Mouse (Mus musculus): ENCODE results near the gene Epha3. TPM values are rescaled to one million over a fixed set of nuclear protein-coding genes. Genes with fewer than 3 reads are reported as not detected.

The Epha3 gene
- polyA plus RNA-seq, 1 experiment from 2014 or later, result not detected

DNA sequence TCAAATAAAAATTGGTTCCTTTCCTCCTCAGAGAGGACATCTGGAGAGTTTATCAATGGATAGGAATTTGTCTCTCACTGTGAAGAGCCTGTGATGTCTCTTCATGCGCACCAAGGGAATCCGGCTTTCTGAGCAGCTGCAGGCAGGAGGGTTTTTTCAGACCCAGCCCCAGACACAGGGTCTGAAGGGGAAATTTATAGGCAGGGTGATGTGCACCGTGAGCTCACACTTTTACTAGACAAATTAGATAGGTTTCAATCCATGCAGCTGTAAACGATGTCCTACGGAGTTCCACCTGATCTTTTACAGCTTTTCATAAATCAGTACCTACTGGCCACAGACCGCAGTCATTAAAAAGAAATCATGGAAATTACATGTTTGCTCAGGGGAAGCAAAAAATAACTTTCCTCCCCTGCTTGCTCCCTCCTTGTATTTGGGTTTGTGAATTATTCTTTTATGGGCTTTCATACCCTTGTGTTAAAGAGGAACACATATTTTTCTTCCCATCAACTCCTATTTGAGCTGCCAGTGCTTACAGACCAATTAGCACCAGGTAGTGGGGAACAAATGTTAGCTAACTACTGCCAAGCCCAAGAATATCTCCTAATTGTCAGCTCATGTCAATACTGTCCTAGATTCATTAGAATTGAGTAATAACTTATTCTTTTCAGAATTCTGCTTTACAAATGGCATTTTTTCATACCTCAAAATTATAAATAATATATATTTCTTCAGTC lies 307.4 kb downstream of the Epha3 start:
- Histone ChIP-seq H3K36me3 (ENCODE audit: inconsistent target) (no peaks in the 10 kb centered on the region), H3K27ac (no peak overlapping the region), H3K79me2 (ENCODE audit: inconsistent target) (no peaks in the 10 kb centered on the region), H3K4me3 (ENCODE audit: inconsistent target) (no peak overlapping the region)
- 81% methylated on average over 6 of the region's 6 CpGs for WGBS (ENCODE audit: missing documents)

DNA sequence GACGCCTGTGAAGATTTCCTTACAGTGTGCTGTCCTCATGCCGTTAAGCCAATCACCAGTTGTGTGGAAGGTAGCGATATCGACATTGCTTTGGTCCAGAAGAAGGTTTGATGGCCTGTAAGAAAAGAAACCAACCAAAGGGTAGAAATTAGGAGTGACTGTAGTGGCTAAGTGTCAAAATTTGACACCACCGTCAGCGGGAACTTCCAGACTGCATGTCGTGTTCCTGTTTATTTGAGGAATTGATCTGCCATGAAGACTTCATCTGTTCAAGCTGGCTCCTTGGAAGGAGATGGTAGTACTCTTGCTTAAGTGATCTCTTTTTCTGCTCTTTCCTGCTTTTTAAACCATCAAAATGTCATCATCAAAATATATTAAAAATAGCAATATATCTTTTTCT lies 311.4 kb downstream of the Epha3 start:
- no peaks in the 10 kb centered on the region for H3K79me2 ChIP-seq (ENCODE audit: inconsistent target)
- WGBS (ENCODE audit: missing documents), result 90% methylated on average over 7 of the region's 7 CpGs

DNA sequence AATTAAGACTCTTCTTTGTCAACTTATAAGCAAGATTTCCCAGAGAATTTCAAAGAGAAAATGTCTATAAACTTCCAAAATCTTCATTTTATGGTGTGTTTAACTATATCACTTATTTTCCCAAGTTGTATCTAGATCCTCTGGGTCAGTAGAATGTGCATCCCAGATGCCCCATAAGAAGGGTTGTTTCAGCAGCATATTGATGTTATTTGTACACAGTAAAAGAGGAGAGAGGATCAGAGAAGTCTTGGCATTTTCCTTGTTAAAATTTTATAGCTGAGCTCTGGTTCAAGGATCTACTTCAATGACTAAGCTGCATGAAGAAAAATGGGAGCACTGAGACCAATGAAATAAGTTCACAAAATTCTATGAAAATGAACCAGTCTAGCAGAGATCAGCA lies 324.5 kb downstream of the Epha3 start:
- H3K4me3 ChIP-seq (ENCODE audit: inconsistent target), result no peak overlapping the region
- no peaks in the 10 kb centered on the region for H3K36me3 ChIP-seq (ENCODE audit: inconsistent target)
- no peaks in the 10 kb centered on the region for H3K79me2 ChIP-seq (ENCODE audit: inconsistent target)
- H3K27ac ChIP-seq, result no peak overlapping the region

More for the DNA sequence above, 311.4 kb downstream of the Epha3 start:
- Histone ChIP-seq H3K4me3 (ENCODE audit: inconsistent target) (no peak overlapping the region), H3K27ac (no peak overlapping the region), H3K36me3 (ENCODE audit: inconsistent target) (no peaks in the 10 kb centered on the region)

DNA sequence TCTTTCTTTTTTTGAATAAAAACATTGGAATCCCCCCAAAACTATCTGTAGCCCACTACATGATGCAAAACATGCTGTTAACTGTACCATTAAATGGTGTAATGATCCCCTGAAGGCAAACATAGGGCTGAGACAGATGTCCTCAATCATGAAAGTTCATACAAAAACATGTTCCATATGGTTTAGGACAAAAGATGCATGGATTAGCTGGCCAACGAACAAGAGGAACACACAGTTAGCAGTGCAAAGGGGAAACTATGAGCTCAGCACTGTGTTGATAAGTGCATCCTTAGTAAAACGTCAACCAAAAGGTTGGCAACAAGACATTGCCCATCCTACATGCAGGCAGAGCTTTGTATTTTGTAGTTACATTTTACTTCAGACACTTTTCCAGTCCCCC lies 335.2 kb downstream of the Epha3 start:
- no peaks in the 10 kb centered on the region for H3K36me3 ChIP-seq (ENCODE audit: inconsistent target)

DNA sequence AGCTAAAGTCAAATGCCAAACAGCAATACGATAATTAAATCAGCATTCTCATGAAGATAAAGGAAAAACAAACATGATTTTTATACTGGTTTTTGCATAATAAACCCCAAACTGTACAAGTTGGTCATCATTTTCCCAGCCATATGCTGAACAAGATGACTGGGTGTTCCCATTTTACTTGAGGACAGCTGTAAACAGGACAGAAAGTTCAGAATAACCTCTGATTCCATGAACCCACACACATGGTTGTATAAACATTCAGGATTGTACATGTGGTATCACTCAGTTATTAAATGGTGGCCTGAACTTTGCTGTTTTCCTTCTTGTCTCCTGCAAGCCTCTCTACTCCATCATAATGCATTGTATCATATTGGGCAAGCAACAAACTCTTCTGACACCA lies 346.3 kb downstream of the Epha3 start:
- 67% methylated on average over 1 of the region's 1 CpGs for WGBS (ENCODE audit: missing documents)
- Histone ChIP-seq H3K36me3 (ENCODE audit: inconsistent target) (no peaks in the 10 kb centered on the region), H3K79me2 (ENCODE audit: inconsistent target) (no peaks in the 10 kb centered on the region), H3K27ac (no peak overlapping the region), H3K4me3 (ENCODE audit: inconsistent target) (no peak overlapping the region)

More for the DNA sequence above, 335.2 kb downstream of the Epha3 start:
- H3K79me2 ChIP-seq (ENCODE audit: inconsistent target), result no peaks in the 10 kb centered on the region
- H3K27ac ChIP-seq, result no peak overlapping the region
- WGBS (ENCODE audit: missing documents), result 70% methylated on average over 2 of the region's 2 CpGs
- no peak overlapping the region for H3K4me3 ChIP-seq (ENCODE audit: inconsistent target)

DNA sequence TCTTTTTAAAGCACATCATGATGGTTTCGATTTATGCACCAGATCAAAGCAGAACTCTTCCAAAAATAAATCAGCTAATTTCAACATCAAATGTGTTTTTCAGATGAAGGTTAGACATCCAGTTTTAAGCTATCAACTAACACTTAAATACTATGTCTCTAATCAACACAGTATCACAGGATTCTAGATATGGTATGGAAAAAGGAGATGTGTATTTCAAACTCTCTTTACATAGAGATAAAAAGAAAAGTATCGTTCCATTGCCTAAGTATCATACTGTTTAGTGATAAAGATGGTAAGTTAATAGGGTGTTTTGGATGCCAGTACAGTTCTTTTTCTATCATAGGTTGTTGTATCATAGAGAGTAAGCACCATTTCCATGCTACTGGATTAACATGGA lies 353.9 kb downstream of the Epha3 start:
- H3K36me3 ChIP-seq (ENCODE audit: inconsistent target), result no peaks in the 10 kb centered on the region

DNA sequence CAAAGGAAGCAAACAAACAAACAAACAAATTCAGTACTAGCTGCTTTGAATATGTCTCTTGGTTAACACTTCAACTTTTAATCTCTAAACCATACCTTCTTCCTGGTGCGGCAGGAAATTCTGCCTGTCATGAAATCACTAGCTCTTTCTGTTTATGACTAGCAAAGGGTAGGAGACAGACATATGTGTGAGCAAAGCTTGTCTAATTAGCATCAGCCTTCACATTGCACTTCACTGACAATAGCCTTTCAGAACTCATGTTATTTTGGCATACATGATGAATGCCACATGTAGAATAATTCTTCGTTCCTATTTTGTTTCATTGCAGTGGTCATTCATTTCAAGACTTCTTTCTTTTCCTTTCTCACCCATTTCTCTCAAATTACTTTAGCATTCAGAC lies 357.5 kb downstream of the Epha3 start:
- no peak overlapping the region for H3K27ac ChIP-seq
- WGBS (ENCODE audit: missing documents), result 81% methylated on average over 2 of the region's 2 CpGs
- no peaks in the 10 kb centered on the region for H3K36me3 ChIP-seq (ENCODE audit: inconsistent target)
- no peak overlapping the region for H3K4me3 ChIP-seq (ENCODE audit: inconsistent target)
- no peaks in the 10 kb centered on the region for H3K79me2 ChIP-seq (ENCODE audit: inconsistent target)

More for the DNA sequence above, 353.9 kb downstream of the Epha3 start:
- H3K4me3 ChIP-seq (ENCODE audit: inconsistent target), result no peak overlapping the region
- H3K79me2 ChIP-seq (ENCODE audit: inconsistent target), result no peaks in the 10 kb centered on the region
- 85% methylated on average over 2 of the region's 2 CpGs for WGBS (ENCODE audit: missing documents)
- H3K27ac ChIP-seq, result no peak overlapping the region

DNA sequence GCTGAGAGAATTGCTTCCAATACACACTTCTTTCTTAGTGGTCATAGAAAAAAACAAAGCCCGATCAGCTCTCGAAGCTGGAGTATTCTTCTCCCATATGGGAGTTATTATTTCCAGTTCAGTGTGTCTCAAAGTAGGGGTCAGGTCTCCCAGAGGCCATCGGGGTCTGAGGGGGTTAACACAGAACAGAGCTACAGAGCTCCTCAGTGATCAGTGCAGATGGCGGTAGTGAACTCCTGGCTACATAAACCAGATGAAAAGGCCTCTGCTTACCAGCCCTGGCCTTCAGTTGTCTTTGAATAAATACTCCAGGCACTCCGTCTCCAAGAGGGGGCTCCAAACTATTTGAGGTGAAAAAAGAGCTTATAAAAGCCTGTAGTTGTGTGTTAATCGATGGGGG lies 362.5 kb downstream of the Epha3 start:
- Histone ChIP-seq H3K36me3 (ENCODE audit: inconsistent target) (no peaks in the 10 kb centered on the region), H3K79me2 (ENCODE audit: inconsistent target) (no peaks in the 10 kb centered on the region), H3K27ac (no peak overlapping the region), H3K4me3 (ENCODE audit: inconsistent target) (no peak overlapping the region)
- WGBS (ENCODE audit: missing documents), result 91% methylated on average over 6 of the region's 6 CpGs

DNA sequence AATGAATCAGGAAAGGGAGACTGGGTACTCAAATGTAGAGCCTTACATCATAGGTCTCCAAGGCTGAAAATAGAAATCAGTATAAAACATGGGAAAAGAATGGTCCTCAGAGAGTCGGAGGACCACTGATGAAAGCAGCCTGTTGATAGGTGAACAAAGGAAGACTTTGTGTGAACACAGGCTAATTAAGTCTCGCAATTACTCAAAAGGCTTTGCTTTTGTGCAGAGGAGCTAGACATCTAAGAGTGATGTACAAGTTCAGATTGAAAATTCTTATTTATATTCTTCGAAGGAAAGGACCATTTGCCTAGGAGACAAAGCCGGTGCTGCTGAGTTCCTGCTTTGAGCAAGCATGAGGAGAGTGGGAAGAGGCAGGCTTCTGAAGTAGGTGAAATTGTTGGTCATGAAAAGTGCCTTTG lies 363.0 kb downstream of the Epha3 start:
- WGBS (ENCODE audit: missing documents), result 85% methylated on average over 4 of the region's 4 CpGs
- Histone ChIP-seq H3K4me3 (ENCODE audit: inconsistent target) (no peak overlapping the region), H3K27ac (no peak overlapping the region), H3K79me2 (ENCODE audit: inconsistent target) (no peaks in the 10 kb centered on the region), H3K36me3 (ENCODE audit: inconsistent target) (no peaks in the 10 kb centered on the region)
